Mouse (Mus musculus) midbrain, embryonic 14.5 days (tissue): Measurements from ENCODE around the gene A830005F24Rik. TPM values are rescaled to one million over a fixed set of nuclear protein-coding genes. Genes with fewer than 3 reads are reported as not detected.
A peak's percentile ranks its signal among the peaks of the same experiment; 100 is the strongest.

Experiments used
- ATAC-seq: fragments of 200-750 bp; cut with Nextera tagmentation; 2 replicates; pipeline ENCODE4 v1.8.0; 2017; ENCODE audit warnings: moderate number of reproducible peaks, moderate library complexity; ENCODE audit not compliant: low FRiP score, low TSS enrichment
- DNase-seq: peaks from one replicate; pipeline ENCODE4 v3.0.0-alpha.2; 2015
- H3K27ac ChIP-seq: fragments of 300-500 bp; sonication (generic); replicated peaks from 2 replicates; pipeline ENCODE4 v1.5.1; 2014; ENCODE audit warnings: mild to moderate bottlenecking, low read depth, low read length, moderate library complexity
- H3K27me3 ChIP-seq: fragments of 300-500 bp; sonication (generic); 2 replicates; pipeline ENCODE4 v1.6.1; 2014; ENCODE audit warnings: low read length, control low read depth, mixed read lengths; ENCODE audit not compliant: control insufficient read depth, insufficient read depth
- H3K36me3 ChIP-seq: fragments of 300-500 bp; sonication (generic); 2 replicates; pipeline ENCODE4 v1.6.1; 2014; ENCODE audit warnings: low read length, control low read depth; ENCODE audit not compliant: control insufficient read depth, insufficient read depth
- H3K4me1 ChIP-seq: fragments of 300-500 bp; sonication (generic); 2 replicates; pipeline ENCODE4 v1.6.1; 2014; ENCODE audit warnings: mild to moderate bottlenecking, antibody characterized with exemption, low read length, control low read depth; ENCODE audit not compliant: control insufficient read depth, insufficient read depth
- H3K4me2 ChIP-seq: fragments of 300-500 bp; sonication (generic); 2 replicates; pipeline ENCODE4 v1.6.1; 2014; ENCODE audit warnings: mild to moderate bottlenecking, low read length, moderate library complexity
- H3K4me3 ChIP-seq: fragments of 300-500 bp; sonication (generic); replicated peaks from 2 replicates; pipeline ENCODE4 v1.5.1; 2014; ENCODE audit warnings: low read depth, low read length
- H3K9ac ChIP-seq: fragments of 300-500 bp; sonication (generic); replicated peaks from 2 replicates; pipeline ENCODE4 v1.6.1; 2014; ENCODE audit warnings: mild to moderate bottlenecking, low read length, moderate library complexity
- H3K9me3 ChIP-seq: fragments of 300-500 bp; sonication (generic); 2 replicates; pipeline ENCODE4 v1.6.1; 2016; ENCODE audit warnings: low read length, control low read depth, mixed read lengths; ENCODE audit not compliant: control insufficient read depth
- WGBS: fragments of 180-500 bp; shearing (Covaris S2); extraction: QIAGEN DNeasy Blood & Tissue Kit; methylation state at CpG from one replicate; pipeline ENCODE4 v1.1.7; 2014; 5-methylcytosine and 5-hydroxymethylcytosine counted together
- polyA plus RNA-seq: library from polyadenylated mRNA; unstranded; fragments of >200 nt; fragmentation: Nextera tagmentation; extraction: Ambion mirVana; gene quantifications from 2 replicates; pipeline ENCODE4 v1.2.1, GENCODE M21; 2014

The A830005F24Rik gene
- polyA plus RNA-seq, 1 experiment from 2014 or later: 3.1 TPM

DNA sequence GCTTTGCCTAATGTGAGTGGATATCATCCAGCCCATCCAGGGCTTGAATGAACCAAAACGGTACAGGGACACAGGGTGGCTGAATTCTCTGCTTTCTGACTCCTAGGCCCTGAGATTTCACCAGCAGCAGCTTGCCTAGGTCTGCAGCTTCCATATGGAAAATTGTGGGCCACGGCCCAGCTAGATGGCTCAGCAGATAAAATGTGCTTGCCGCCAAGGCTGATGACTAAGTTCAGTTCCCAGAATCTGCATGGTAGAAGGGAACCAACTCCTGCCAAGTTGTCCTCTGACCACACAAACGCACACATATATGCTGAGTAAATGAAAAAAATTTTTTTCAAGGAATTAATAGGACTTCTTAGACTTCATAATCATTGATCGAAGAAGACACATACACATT, 34.9 kb downstream of the A830005F24Rik start:
- Histone ChIP-seq H3K27ac (no peak overlapping the region), H3K4me3 (no peak overlapping the region), H3K36me3 (no peaks in the 10 kb centered on the region), H3K4me1 (peaks cover 21% of the 10 kb centered on the region), H3K27me3 (no peaks in the 10 kb centered on the region), H3K4me2 (no peak overlapping the region), H3K9me3 (no peaks in the 10 kb centered on the region), H3K9ac (no peak overlapping the region)
- ATAC-seq: no peak
- WGBS: 93% methylated on average over 5 of the region's 5 CpGs
- DNase-seq: no peak

GRCm38 (mm10) chr13:48552181-48553090, 39.1 kb downstream of the A830005F24Rik start:
- 76% methylated on average over 21 of the region's 21 CpGs for WGBS
- H3K4me1 ChIP-seq: peaks cover 6% of the 10 kb centered on the region; the same call in 1 of the 2 replicates
- H3K4me2 ChIP-seq: peak overlapping the region; percentile 21
- DNase-seq: peak; percentile 80
- peak; percentile 69; the same call in 1 of the 2 replicates for ATAC-seq
- H3K36me3 ChIP-seq: no peaks in the 10 kb centered on the region
- no peak overlapping the region for H3K9ac ChIP-seq
- peak overlapping the region; percentile 78 for H3K27ac ChIP-seq
- H3K27me3 ChIP-seq: no peaks in the 10 kb centered on the region
- H3K9me3 ChIP-seq: no peaks in the 10 kb centered on the region
- no peak overlapping the region for H3K4me3 ChIP-seq

- Histone ChIP-seq H3K4me3 (no peak overlapping the region), H3K4me1 (peaks cover 6% of the 10 kb centered on the region; the same call in 1 of the 2 replicates), H3K9ac (no peak overlapping the region), H3K9me3 (no peaks in the 10 kb centered on the region), H3K27me3 (no peaks in the 10 kb centered on the region), H3K27ac (no peak overlapping the region), H3K4me2 (no peak overlapping the region), H3K36me3 (no peaks in the 10 kb centered on the region)
- 60% methylated on average over 5 of the region's 5 CpGs for WGBS
- peak; percentile 55 for DNase-seq
- no peak for ATAC-seq
Measured at GRCm38 (mm10) chr13:48553511-48553910, 40.1 kb downstream of the A830005F24Rik start.

- 93% methylated on average over 1 of the region's 1 CpGs for WGBS
- Histone ChIP-seq H3K27ac (no peak overlapping the region), H3K4me3 (no peak overlapping the region), H3K9ac (no peak overlapping the region), H3K4me1 (peaks cover 6% of the 10 kb centered on the region; the same call in 1 of the 2 replicates), H3K36me3 (no peaks in the 10 kb centered on the region), H3K27me3 (no peaks in the 10 kb centered on the region), H3K4me2 (no peak overlapping the region), H3K9me3 (no peaks in the 10 kb centered on the region)
- DNase-seq: no peak
- ATAC-seq: no peak
Measured at GRCm38 (mm10) chr13:48554552-48554951, 41.2 kb downstream of the A830005F24Rik start.

GRCm38 (mm10) chr13:48555976-48556375, 42.6 kb downstream of the A830005F24Rik start:
- H3K9me3 ChIP-seq: no peaks in the 10 kb centered on the region
- H3K27ac ChIP-seq: no peak overlapping the region
- 93% methylated on average over 1 of the region's 1 CpGs for WGBS
- H3K4me3 ChIP-seq: no peak overlapping the region
- no peaks in the 10 kb centered on the region for H3K36me3 ChIP-seq
- H3K9ac ChIP-seq: no peak overlapping the region
- ATAC-seq (no peak), DNase-seq (no peak)
- H3K4me1 ChIP-seq: peaks cover 6% of the 10 kb centered on the region; the same call in 1 of the 2 replicates
- no peak overlapping the region for H3K4me2 ChIP-seq
- no peaks in the 10 kb centered on the region for H3K27me3 ChIP-seq

- Histone ChIP-seq H3K9ac (no peak overlapping the region), H3K27me3 (no peaks in the 10 kb centered on the region), H3K27ac (no peak overlapping the region), H3K36me3 (no peaks in the 10 kb centered on the region), H3K4me1 (peaks cover 5% of the 10 kb centered on the region; the same call in 1 of the 2 replicates), H3K9me3 (no peaks in the 10 kb centered on the region), H3K4me2 (no peak overlapping the region), H3K4me3 (no peak overlapping the region)
- ATAC-seq: no peak
- DNase-seq: no peak
- WGBS: 88% methylated on average over 2 of the region's 2 CpGs
Measured at GRCm38 (mm10) chr13:48561481-48561880, 48.1 kb downstream of the A830005F24Rik start.

DNA sequence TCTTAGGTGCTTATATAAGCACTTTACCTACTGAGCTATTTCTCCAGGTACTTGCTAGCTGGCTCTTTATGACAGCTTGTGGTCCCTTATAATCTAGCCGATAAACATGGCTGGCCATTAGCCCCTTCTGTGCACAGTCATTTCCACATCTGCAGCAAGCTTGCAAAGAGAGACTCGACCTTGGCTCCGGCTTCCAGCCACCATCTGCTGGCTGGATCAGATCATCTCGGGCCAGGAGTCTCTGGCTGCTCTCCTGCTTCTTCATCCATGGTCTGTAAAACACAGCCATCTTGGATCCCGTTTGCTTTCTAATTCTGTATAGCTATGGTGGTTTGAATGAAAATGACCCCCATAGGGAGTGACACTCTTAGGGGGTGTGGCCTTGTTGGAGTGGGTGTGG, 49.0 kb downstream of the A830005F24Rik start:
- Histone ChIP-seq H3K4me3 (no peak overlapping the region), H3K27ac (no peak overlapping the region), H3K36me3 (no peaks in the 10 kb centered on the region), H3K9me3 (no peaks in the 10 kb centered on the region), H3K9ac (no peak overlapping the region), H3K4me1 (peaks cover 5% of the 10 kb centered on the region; the same call in 1 of the 2 replicates), H3K4me2 (no peak overlapping the region), H3K27me3 (no peaks in the 10 kb centered on the region)
- WGBS: 94% methylated on average over 5 of the region's 5 CpGs
- ATAC-seq (no peak), DNase-seq (no peak)
